Mouse (Mus musculus): ENCODE data around the gene Topaz1. TPM values are rescaled to one million over a fixed set of nuclear protein-coding genes. Genes with fewer than 3 reads are reported as not detected.

Topaz1 gene
- total RNA-seq (2023): not detected in 4 replicates

DNA sequence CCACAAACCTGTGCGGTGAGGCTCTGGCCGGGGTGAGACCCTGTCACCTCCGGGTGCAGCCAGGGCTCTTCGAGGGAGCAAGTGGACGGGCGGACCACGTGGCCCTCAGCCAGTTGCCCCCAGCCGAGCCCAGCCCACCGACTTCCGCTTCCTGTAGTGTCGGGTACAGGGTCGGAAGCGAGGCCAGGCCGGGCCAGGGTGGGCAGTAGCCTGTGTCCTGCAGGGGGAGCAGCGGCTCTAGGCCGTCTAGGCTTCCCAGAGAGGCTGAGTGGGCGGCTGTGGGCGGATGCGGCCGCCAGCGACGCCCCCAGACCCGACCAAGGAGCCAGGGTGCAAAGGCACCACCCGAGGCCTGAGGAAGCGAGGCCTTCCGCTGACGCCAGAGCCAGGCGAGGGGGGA is at the start of gene Topaz1:
Gene Topaz1, plus strand, starts transcription at position 287 of the 400 bp plus-strand sequence.

GRCm38 (mm10) chr9:122805053-122805844 is 58.1 kb downstream of the Topaz1 start, which contains the start of gene Tcaim:
TSS of gene Tcaim (plus strand) at chr9:122805539.

GRCm38 (mm10) chr9:122843760-122844159 is 96.6 kb downstream of the Topaz1 start, which contains the start of gene Gm35549:
TSS of gene Gm35549 (minus strand) at chr9:122844035.

Other genes with a start within 250 kb of the Topaz1 start
- gene Tcaim, start 58.2 kb downstream of the Topaz1 start, total RNA-seq (2023): 13.4 to 15.7 TPM (median 14.3 TPM) in 4 replicates
- not detected in 4 replicates for gene Gm35549, start 96.7 kb downstream of the Topaz1 start, total RNA-seq (2023)
- gene Zfp445, start 118.7 kb downstream of the Topaz1 start, total RNA-seq (2023): 140 to 159 TPM (median 150 TPM) in 4 replicates
- 2.8 to 4.1 TPM (median 3.4 TPM) in 4 replicates for gene Zkscan7, start 138.3 kb downstream of the Topaz1 start, total RNA-seq (2023)
- not detected in 4 replicates for gene Zfp105, start 175.7 kb downstream of the Topaz1 start, total RNA-seq (2023)
- gene 1110059G10Rik, start 203.7 kb downstream of the Topaz1 start, total RNA-seq (2023): 38.4 to 54.6 TPM (median 50.7 TPM) in 4 replicates
- 1.8 to 5.3 TPM (median 5.0 TPM) in 4 replicates for gene Kif15, start 203.7 kb downstream of the Topaz1 start, total RNA-seq (2023)

Measured in B cell, adult 62 days (primary cell).